Mouse (Mus musculus) megakaryocyte, adult 5-6 weeks (primary cell): ENCODE measurements around the gene Mlec. TPM values are rescaled to one million over a fixed set of nuclear protein-coding genes. Genes with fewer than 3 reads are reported as not detected.

ENCODE experiments used
- total RNA-seq, 2 experiments: library from RNA; stranded (forward) in 1 of 2; stranded (reverse) in 1 of 2; fragments of 153-499, 151-499 nt in 1 of 2; fragments of 221-1000, 200-1000 nt in 1 of 2; gene quantifications; 2 replicates each; pipeline versions ENCODE4 v1.2.3 to v1.2.4; 2015 to 2017

The Mlec gene
- total RNA-seq, 2 experiments from 2014 or later = 76.4 to 118 TPM

Other genes with a start within 250 kb of the Mlec start
- 4.3 and 9.3 TPM in 2 replicates for gene Oasl1, start 234.9 kb downstream of the Mlec start, total RNA-seq (2015)
- gene Oasl1, start 234.9 kb downstream of the Mlec start, total RNA-seq (2017) = 1.3 and 2.4 TPM in 2 replicates
- gene 2210016L21Rik, start 216.0 kb downstream of the Mlec start, total RNA-seq (2015) = 6.3 and 10.3 TPM in 2 replicates
- 7.3 and 8.1 TPM in 2 replicates for gene 2210016L21Rik, start 216.0 kb downstream of the Mlec start, total RNA-seq (2017)
- not detected in 2 replicates for gene Hnf1a, start 187.1 kb downstream of the Mlec start, total RNA-seq (2015)
- gene Hnf1a, start 187.1 kb downstream of the Mlec start, total RNA-seq (2017) = not detected in 2 replicates
- 33.1 and 33.6 TPM in 2 replicates for gene Sppl3, start 147.0 kb downstream of the Mlec start, total RNA-seq (2015)
- 22.8 and 24.6 TPM in 2 replicates for gene Sppl3, start 147.0 kb downstream of the Mlec start, total RNA-seq (2017)
- not detected in 2 replicates for gene Gm10401, start 59.9 kb downstream of the Mlec start, total RNA-seq (2015)
- not detected in 2 replicates for gene Gm10401, start 59.9 kb downstream of the Mlec start, total RNA-seq (2017)
- gene Acads, start 38.8 kb downstream of the Mlec start, total RNA-seq (2015) = 13.5 and 15.2 TPM in 2 replicates
- gene Acads, start 38.8 kb downstream of the Mlec start, total RNA-seq (2017) = 13.0 and 17.4 TPM in 2 replicates
- 12.5 and 14.0 TPM in 2 replicates for gene Unc119b, start 23.2 kb downstream of the Mlec start, total RNA-seq (2015)
- 13.3 and 19.9 TPM in 2 replicates for gene Unc119b, start 23.2 kb downstream of the Mlec start, total RNA-seq (2017)
- not detected in 2 replicates for gene Cabp1, start 36.2 kb upstream of the Mlec start, total RNA-seq (2015)
- not detected in 2 replicates for gene Cabp1, start 36.2 kb upstream of the Mlec start, total RNA-seq (2017)
- gene Pop5, start 77.7 kb upstream of the Mlec start, total RNA-seq (2015) = 61.7 and 74.6 TPM in 2 replicates
- 30.9 and 81.2 TPM in 2 replicates for gene Pop5, start 77.7 kb upstream of the Mlec start, total RNA-seq (2017)
- gene Rnf10, start 114.7 kb upstream of the Mlec start, total RNA-seq (2015) = 50.9 and 55.4 TPM in 2 replicates
- gene Rnf10, start 114.7 kb upstream of the Mlec start, total RNA-seq (2017) = 55.9 and 78.3 TPM in 2 replicates
- gene Coq5, start 121.5 kb upstream of the Mlec start, total RNA-seq (2015) = 8.7 and 10.9 TPM in 2 replicates
- gene Coq5, start 121.5 kb upstream of the Mlec start, total RNA-seq (2017) = 27.3 and 27.8 TPM in 2 replicates
- 646 and 659 TPM in 2 replicates for gene Dynll1, start 142.8 kb upstream of the Mlec start, total RNA-seq (2015)
- 318 and 344 TPM in 2 replicates for gene Dynll1, start 142.8 kb upstream of the Mlec start, total RNA-seq (2017)
- gene Srsf9, start 169.0 kb upstream of the Mlec start, total RNA-seq (2015) = 79.1 and 98.4 TPM in 2 replicates
- 126 and 130 TPM in 2 replicates for gene Srsf9, start 169.0 kb upstream of the Mlec start, total RNA-seq (2017)
- 66.3 and 69.0 TPM in 2 replicates for gene Gatc, start 183.0 kb upstream of the Mlec start, total RNA-seq (2015)
- 15.1 and 16.8 TPM in 2 replicates for gene Gatc, start 183.0 kb upstream of the Mlec start, total RNA-seq (2017)
- gene Triap1, start 183.0 kb upstream of the Mlec start, total RNA-seq (2015) = 41.0 and 52.0 TPM in 2 replicates
- gene Triap1, start 183.0 kb upstream of the Mlec start, total RNA-seq (2017) = 15.9 and 18.8 TPM in 2 replicates
- 321 and 340 TPM in 2 replicates for gene Cox6a1, start 190.8 kb upstream of the Mlec start, total RNA-seq (2015)
- gene Cox6a1, start 190.8 kb upstream of the Mlec start, total RNA-seq (2017) = 78.5 and 107 TPM in 2 replicates